Mouse (Mus musculus) olfactory bulb, adult 2 months (tissue): ENCODE data around the gene Olfr1431.
"Not testable (repeated sequence)": the region's sequence is repeated elsewhere in the genome, so short reads cannot be mapped to it uniquely, and the experiment has no call there.

ENCODE experiments used
- CTCF ChIP-seq: fragments of 200-500 bp; IDR thresholded peaks from 2 replicates; pipeline ENCODE4 v1.5.1; 2012; ENCODE audit warnings: low read depth, mild to moderate bottlenecking, low read length, moderate library complexity; ENCODE audit not compliant: insufficient read depth
- POLR2A ChIP-seq: fragments of 200-500 bp; IDR thresholded peaks from 2 replicates; pipeline ENCODE4 v1.6.1; 2012; ENCODE audit warnings: mild to moderate bottlenecking, low read depth, low read length, moderate library complexity; ENCODE audit not compliant: insufficient read depth

DNA sequence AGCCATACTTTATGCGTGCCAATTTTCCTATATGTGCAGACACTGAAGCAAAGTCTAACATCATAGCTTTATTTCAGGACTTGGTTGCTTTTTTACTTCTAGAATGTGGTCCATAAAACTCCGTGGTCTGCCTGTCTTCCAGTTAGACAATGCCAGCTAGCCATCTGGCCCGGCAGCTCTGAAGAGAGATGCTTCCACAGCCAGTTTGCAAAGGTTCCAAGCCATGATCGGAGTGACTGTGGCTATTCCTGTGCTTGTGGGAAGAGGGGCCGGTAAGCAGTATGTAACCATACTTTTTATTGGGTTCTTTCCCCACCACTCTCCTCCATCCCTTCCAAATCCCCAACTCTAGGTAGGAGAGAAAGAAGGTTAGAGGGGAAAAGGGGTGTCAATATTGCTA is 25.0 kb upstream of the Olfr1431 start:
- TF ChIP-seq CTCF, POLR2A: not testable (repeated sequence)
